Mouse (Mus musculus): ENCODE measurements around the gene Mgat4d. TPM values are rescaled to one million over a fixed set of nuclear protein-coding genes. Genes with fewer than 3 reads are reported as not detected.
A peak's percentile ranks its signal among the peaks of the same experiment; 100 is the strongest.
"Not testable (repeated sequence)": the region's sequence is repeated elsewhere in the genome, so short reads cannot be mapped to it uniquely, and the experiment has no call there.

The Mgat4d gene
- not detected for total RNA-seq (2021)
- long read RNA-seq, experiment 1: 0 reads
- long read RNA-seq, experiment 2: 0 reads

GRCm38 (mm10) chr8:83348263-83348662 is at the start of gene Mgat4d:
Mgat4d (plus strand) TSS chr8:83348471.
- no peak for DNase-seq (ENCODE audit: low spot score in 2 of 2)

GRCm38 (mm10) chr8:83300135-83300534 is 48.1 kb upstream of the Mgat4d start:
- DNase-seq (ENCODE audit: low spot score in 2 of 2): no peak

DNA sequence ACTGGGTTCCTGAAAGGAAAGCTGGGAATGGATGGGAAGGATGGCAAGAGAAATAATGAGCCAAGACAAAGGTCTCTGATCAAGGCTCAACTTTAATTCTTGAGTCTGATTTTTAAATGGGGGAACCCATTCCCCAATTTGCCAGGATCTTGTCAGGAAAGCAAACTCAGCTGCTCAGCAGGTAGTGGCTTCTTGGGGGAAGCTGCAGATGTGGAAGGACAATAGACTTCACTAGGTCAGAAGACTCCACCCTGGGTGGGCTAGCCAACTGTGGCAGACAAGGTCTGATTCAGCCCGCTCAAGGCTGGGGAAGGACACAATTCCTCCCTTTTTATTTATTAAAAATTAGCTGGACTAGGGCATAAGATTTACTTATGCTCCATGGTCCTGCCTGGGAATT is 43.3 kb upstream of the Mgat4d start:
- DNase-seq (ENCODE audit: low spot score in 2 of 2): no peak

GRCm38 (mm10) chr8:83309836-83310235 is 38.4 kb upstream of the Mgat4d start:
- no peak for DNase-seq (ENCODE audit: low spot score in 2 of 2)

- DNase-seq (ENCODE audit: low spot score in 2 of 2): not testable (repeated sequence)
Observed at GRCm38 (mm10) chr8:83315084-83315483, 33.2 kb upstream of the Mgat4d start.

GRCm38 (mm10) chr8:83315691-83316090 is 32.6 kb upstream of the Mgat4d start:
- no peak for DNase-seq (ENCODE audit: low spot score in 2 of 2)

DNA sequence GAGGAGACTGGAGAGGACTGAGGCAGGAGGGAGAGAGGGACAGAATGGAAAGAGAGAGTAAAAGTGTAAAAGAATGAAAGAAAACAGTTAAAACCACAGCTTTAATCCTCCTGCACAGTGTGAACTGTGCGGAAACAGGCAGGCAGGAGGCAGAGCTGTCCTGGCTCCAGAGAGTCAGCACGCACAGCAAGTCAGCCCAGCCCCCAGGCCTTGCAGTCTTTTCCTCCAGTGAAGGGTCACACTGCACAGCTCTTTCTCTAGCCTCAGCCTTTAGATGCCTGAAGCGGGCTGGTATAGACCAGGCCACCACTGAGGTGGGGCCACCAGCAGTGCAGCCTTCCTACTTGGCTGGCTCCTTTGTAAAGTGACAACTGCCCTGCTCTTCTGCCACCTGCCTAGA is 27.7 kb upstream of the Mgat4d start:
- no peak for DNase-seq (ENCODE audit: low spot score in 2 of 2)

GRCm38 (mm10) chr8:83322374-83322773 is 25.9 kb upstream of the Mgat4d start:
- DNase-seq (ENCODE audit: low spot score in 2 of 2): no peak

DNA sequence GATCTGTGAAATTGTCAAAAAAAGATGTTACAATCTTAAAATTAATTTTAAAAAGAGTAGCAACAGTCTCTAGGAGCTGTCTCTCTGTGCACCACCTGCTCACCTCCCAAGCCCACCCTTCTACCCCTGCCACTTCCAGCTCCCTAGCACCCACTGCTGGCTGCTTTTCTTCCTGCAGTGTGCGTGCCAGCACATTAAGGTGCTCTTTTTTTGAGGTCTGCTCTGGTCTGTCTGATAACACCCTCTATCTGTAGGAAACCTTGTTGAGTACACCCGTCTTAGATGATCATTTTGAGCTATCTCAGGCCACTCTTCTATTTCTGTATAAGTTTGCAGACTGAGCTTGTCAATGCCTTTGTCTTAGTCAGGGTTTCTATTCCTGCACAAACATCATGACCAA is 25.2 kb upstream of the Mgat4d start:
- no peak for DNase-seq (ENCODE audit: low spot score in 2 of 2)

- DNase-seq (ENCODE audit: low spot score in 2 of 2): no peak
Observed at GRCm38 (mm10) chr8:83327889-83328288, 20.4 kb upstream of the Mgat4d start.

DNA sequence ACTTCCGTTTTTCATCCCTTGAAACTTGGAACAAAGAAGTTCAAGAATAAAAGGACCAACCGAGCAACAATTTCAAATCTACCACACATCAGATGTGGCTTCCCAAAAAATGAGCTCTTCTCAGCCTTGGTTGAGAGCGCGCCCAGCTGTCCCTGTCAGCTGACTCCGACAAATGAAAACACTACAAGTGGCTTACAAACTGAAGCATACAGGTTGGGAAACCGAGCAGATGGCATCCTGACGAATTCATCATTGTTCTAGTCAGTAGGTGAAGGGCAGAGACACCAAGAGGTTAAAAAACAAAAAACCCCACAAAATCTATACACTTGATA is 16.7 kb upstream of the Mgat4d start:
- DNase-seq (ENCODE audit: low spot score in 2 of 2): peak in 1 of 2 experiments; percentile 25

DNA sequence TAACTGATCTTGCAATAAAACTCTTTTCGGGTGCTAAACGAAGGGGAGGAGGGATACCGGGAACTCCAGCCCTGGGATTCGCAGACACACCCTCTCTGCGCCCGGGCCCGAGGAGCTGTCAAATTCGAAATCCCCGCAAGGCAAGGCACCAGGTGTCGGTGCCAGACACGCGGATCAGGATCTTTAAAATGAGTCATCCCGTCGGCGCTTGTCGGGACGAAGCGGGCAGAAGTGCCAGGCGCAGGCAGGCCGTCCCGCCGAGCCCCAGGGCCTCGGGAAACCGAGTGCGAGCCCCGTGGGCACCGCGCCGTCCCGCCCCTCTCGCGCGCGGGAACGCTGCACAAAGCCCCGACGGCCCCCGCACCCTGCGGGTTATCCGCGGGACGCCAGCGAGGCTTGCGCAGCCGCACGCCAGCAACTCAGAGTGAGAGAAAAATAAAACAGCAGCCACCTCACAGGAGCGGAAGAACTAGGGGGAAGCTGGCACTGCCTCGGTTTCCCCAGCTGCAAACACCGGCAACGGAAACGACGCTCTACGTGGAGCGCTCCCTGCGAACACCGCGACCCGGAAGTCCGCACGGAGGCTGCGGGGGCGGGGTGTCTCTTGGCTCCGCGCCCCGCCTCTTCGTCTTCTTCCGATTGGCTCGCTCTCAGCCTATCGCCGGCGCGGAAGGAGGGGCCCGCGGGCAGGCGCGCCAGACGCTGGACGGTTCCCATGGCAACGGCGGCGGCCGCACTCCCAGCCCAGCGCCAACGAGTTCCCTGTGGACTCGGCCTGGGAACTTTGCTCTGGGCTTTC is 16.2 kb upstream of the Mgat4d start, which contains the start of gene Elmod2:
TSS of gene Elmod2 (minus strand) at position 588 of the 799 bp plus-strand sequence.
- DNase-seq (ENCODE audit: low spot score in 2 of 2): peak; percentile 98 to 99

GRCm38 (mm10) chr8:83332864-83333263 is 15.4 kb upstream of the Mgat4d start:
- DNase-seq (ENCODE audit: low spot score in 2 of 2): no peak

GRCm38 (mm10) chr8:83342076-83342475 is 6.2 kb upstream of the Mgat4d start:
- no peak for DNase-seq (ENCODE audit: low spot score in 2 of 2)

- DNase-seq (ENCODE audit: low spot score in 2 of 2): no peak
Observed at GRCm38 (mm10) chr8:83342693-83343092, 5.6 kb upstream of the Mgat4d start.

- DNase-seq (ENCODE audit: low spot score in 2 of 2): no peak
Observed at GRCm38 (mm10) chr8:83351315-83351714, 3.0 kb downstream of the Mgat4d start.

DNA sequence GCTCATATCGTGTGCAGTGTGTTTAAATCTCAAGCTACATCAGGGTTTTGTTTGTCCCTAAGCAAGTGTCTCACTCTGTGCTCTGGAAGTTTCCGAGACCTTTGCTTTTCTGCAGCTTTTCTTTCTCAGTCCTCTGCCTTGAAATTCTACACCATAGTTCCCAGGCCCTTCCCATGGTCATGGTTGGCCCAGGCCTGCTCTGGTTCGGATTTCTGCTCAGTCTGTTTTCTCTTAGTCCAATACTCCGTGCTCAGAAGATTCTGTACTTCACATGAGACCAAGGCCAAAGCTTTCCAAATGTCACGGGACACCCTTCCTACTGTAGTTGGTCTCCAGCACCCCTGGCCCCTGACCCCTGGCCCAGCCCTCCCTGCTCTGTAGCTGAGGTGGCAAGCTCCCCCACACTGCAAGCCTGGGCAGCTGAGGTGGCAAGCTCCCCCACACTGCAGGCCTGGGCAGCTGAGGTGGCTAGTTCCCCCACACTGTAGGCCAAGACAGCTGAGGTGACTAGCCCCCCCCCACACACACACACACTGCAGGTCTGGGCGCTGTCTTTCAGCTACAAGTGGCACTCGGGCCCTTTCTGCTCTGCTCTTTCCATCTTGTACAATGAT is 15.0 kb downstream of the Mgat4d start:
- DNase-seq (ENCODE audit: low spot score in 2 of 2): peak in 1 of 2 experiments; percentile 27

DNA sequence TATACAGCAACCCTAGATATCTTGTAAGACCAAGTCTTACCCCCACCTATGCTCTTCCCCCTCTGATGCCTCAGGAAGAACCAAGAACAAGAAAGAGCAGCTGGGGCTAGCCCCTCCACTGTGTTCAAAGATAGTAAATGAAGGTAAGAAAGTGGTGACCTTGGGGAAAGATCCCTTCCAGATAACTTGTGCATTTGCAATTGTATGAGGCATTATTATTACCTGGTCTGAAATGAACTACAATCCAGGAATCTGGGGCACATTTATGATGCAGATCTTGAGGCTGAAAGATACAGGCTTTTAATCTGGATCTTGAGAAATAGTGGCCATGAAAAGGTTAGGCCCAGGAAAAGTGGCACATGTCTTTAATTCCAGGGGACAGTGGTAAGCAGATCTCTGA is 29.0 kb downstream of the Mgat4d start:
- no peak for DNase-seq (ENCODE audit: low spot score in 2 of 2)

- no peak for DNase-seq (ENCODE audit: low spot score in 2 of 2)
Observed at GRCm38 (mm10) chr8:83380141-83380540, 31.9 kb downstream of the Mgat4d start.

GRCm38 (mm10) chr8:83381016-83381415 is 32.7 kb downstream of the Mgat4d start:
- DNase-seq (ENCODE audit: low spot score in 2 of 2): no peak

GRCm38 (mm10) chr8:83382850-83383249 is 34.6 kb downstream of the Mgat4d start:
- no peak for DNase-seq (ENCODE audit: low spot score in 2 of 2)

DNA sequence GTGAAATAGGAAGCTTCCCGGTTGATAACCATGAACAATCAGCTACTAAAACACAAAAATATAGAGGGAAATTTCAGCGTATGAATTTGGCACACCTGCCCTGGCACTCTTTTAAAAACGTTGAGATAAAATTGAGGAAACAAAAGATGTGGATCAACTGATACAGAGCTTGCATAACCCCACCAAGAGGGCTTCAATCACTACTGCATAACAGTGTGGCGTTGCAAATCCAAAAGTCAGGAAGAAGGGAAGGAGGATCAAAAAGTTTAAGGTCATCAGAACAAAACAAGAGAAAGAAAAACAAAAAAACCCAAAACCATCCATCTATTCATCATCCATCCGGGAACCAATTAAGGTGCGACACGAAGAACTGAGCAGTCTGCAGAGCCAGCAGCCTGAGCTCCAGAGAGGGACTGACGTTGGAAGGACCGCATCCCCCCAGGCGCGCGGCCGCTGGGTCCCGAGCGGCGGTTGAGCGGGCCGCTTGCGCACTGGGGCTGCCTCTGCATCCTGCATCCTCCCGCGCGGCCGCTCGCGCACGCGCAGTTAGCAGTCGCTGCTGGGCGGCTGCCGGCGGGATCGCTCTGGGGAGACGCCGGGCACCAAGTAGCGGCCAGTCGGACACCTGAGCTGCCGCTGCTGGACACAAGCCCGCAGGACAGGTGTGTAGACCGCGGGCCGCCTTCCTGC is 41.2 kb downstream of the Mgat4d start, which contains the start of gene Clgn:
TSS of gene Clgn (plus strand) at position 552 of the 690 bp plus-strand sequence.
- peak; percentile 24 to 43 for DNase-seq (ENCODE audit: low spot score in 2 of 2)
